Mouse (Mus musculus): ENCODE measurements around the gene Vat1l. TPM values are rescaled to one million over a fixed set of nuclear protein-coding genes. Genes with fewer than 3 reads are reported as not detected.

The Vat1l gene
- polyA plus RNA-seq, 1 experiment from 2014 or later = 2.5 TPM

- Histone ChIP-seq H3K4me3 (ENCODE audit: low read depth, low read length) (no peak overlapping the region), H3K27me3 (replicated peaks; ENCODE audit: control insufficient read depth, insufficient read depth, low read length) (no peaks in the 10 kb centered on the region), H3K4me2 (ENCODE audit: low read length) (no peak overlapping the region), H3K27ac (ENCODE audit: low read depth) (no peak overlapping the region), H3K4me1 (replicated peaks; ENCODE audit: control insufficient read depth, insufficient read depth, low read length) (no peaks in the 10 kb centered on the region), H3K36me3 (ENCODE audit: control insufficient read depth, insufficient read depth, low read length) (no peaks in the 10 kb centered on the region), H3K9me3 (ENCODE audit: control insufficient read depth, low read length) (no peaks in the 10 kb centered on the region), H3K9ac (ENCODE audit: low read length) (no peak overlapping the region)
- WGBS = 64% methylated on average over 2 of the region's 2 CpGs
- DNase-seq (ENCODE audit: low spot score) (no peak), ATAC-seq (replicated peaks; ENCODE audit: low FRiP score, low TSS enrichment, low read depth) (no peak)
Measured at GRCm38 (mm10) chr8:114262331-114262730, 56.9 kb downstream of the Vat1l start.

GRCm38 (mm10) chr8:114274558-114274957 lies 69.1 kb downstream of the Vat1l start:
- no peak for DNase-seq (ENCODE audit: low spot score)
- Histone ChIP-seq H3K9me3 (ENCODE audit: control insufficient read depth, low read length) (no peaks in the 10 kb centered on the region), H3K9ac (ENCODE audit: low read length) (no peak overlapping the region), H3K27me3 (replicated peaks; ENCODE audit: control insufficient read depth, insufficient read depth, low read length) (no peaks in the 10 kb centered on the region), H3K4me2 (ENCODE audit: low read length) (no peak overlapping the region), H3K27ac (ENCODE audit: low read depth) (no peak overlapping the region), H3K4me3 (ENCODE audit: low read depth, low read length) (no peak overlapping the region), H3K4me1 (replicated peaks; ENCODE audit: control insufficient read depth, insufficient read depth, low read length) (no peaks in the 10 kb centered on the region), H3K36me3 (ENCODE audit: control insufficient read depth, insufficient read depth, low read length) (no peaks in the 10 kb centered on the region)
- 76% methylated on average over 8 of the region's 8 CpGs for WGBS
- ATAC-seq (replicated peaks; ENCODE audit: low FRiP score, low TSS enrichment, low read depth) = no peak

GRCm38 (mm10) chr8:114281101-114281500 lies 75.7 kb downstream of the Vat1l start:
- H3K4me1 ChIP-seq (replicated peaks; ENCODE audit: control insufficient read depth, insufficient read depth, low read length) = no peaks in the 10 kb centered on the region
- WGBS = 70% methylated on average over 1 of the region's 1 CpGs
- no peaks in the 10 kb centered on the region for H3K36me3 ChIP-seq (ENCODE audit: control insufficient read depth, insufficient read depth, low read length)
- H3K9me3 ChIP-seq (ENCODE audit: control insufficient read depth, low read length) = no peaks in the 10 kb centered on the region
- H3K27me3 ChIP-seq (replicated peaks; ENCODE audit: control insufficient read depth, insufficient read depth, low read length) = no peaks in the 10 kb centered on the region
- DNase-seq (ENCODE audit: low spot score) (peak; percentile 57), ATAC-seq (replicated peaks; ENCODE audit: low FRiP score, low TSS enrichment, low read depth) (no peak)
- no peak overlapping the region for H3K27ac ChIP-seq (ENCODE audit: low read depth)
- no peak overlapping the region for H3K9ac ChIP-seq (ENCODE audit: low read length)
- H3K4me2 ChIP-seq (ENCODE audit: low read length) = no peak overlapping the region
- no peak overlapping the region for H3K4me3 ChIP-seq (ENCODE audit: low read depth, low read length)

GRCm38 (mm10) chr8:114294889-114295748 lies 89.7 kb downstream of the Vat1l start:
- Histone ChIP-seq H3K36me3 (ENCODE audit: control insufficient read depth, insufficient read depth, low read length) (no peaks in the 10 kb centered on the region), H3K9ac (ENCODE audit: low read length) (no peak overlapping the region), H3K4me2 (ENCODE audit: low read length) (peak overlapping the region; percentile 4; the same call in 1 of the 2 replicates), H3K27ac (ENCODE audit: low read depth) (peak overlapping the region; percentile 3; the same call in 1 of the 2 replicates), H3K4me1 (replicated peaks; ENCODE audit: control insufficient read depth, insufficient read depth, low read length) (no peaks in the 10 kb centered on the region), H3K9me3 (ENCODE audit: control insufficient read depth, low read length) (no peaks in the 10 kb centered on the region), H3K4me3 (ENCODE audit: low read depth, low read length) (no peak overlapping the region), H3K27me3 (replicated peaks; ENCODE audit: control insufficient read depth, insufficient read depth, low read length) (no peaks in the 10 kb centered on the region)
- ATAC-seq (replicated peaks; ENCODE audit: low FRiP score, low TSS enrichment, low read depth) = no peak
- WGBS = 54% methylated on average over 11 of the region's 11 CpGs
- DNase-seq (ENCODE audit: low spot score) = no peak

GRCm38 (mm10) chr8:114295749-114296067 lies 90.3 kb downstream of the Vat1l start:
- no peak for DNase-seq (ENCODE audit: low spot score)
- no peak for ATAC-seq (replicated peaks; ENCODE audit: low FRiP score, low TSS enrichment, low read depth)
- Histone ChIP-seq H3K4me2 (ENCODE audit: low read length) (no peak overlapping the region), H3K9me3 (ENCODE audit: control insufficient read depth, low read length) (no peaks in the 10 kb centered on the region), H3K27ac (ENCODE audit: low read depth) (peak overlapping the region; percentile 3; the same call in 1 of the 2 replicates), H3K27me3 (replicated peaks; ENCODE audit: control insufficient read depth, insufficient read depth, low read length) (no peaks in the 10 kb centered on the region), H3K4me1 (replicated peaks; ENCODE audit: control insufficient read depth, insufficient read depth, low read length) (no peaks in the 10 kb centered on the region), H3K36me3 (ENCODE audit: control insufficient read depth, insufficient read depth, low read length) (no peaks in the 10 kb centered on the region), H3K4me3 (ENCODE audit: low read depth, low read length) (no peak overlapping the region), H3K9ac (ENCODE audit: low read length) (no peak overlapping the region)
- WGBS = 74% methylated on average over 3 of the region's 3 CpGs

- Histone ChIP-seq H3K9ac (ENCODE audit: low read length) (no peak overlapping the region), H3K4me1 (replicated peaks; ENCODE audit: control insufficient read depth, insufficient read depth, low read length) (no peaks in the 10 kb centered on the region), H3K36me3 (ENCODE audit: control insufficient read depth, insufficient read depth, low read length) (no peaks in the 10 kb centered on the region), H3K27ac (ENCODE audit: low read depth) (no peak overlapping the region), H3K4me3 (ENCODE audit: low read depth, low read length) (no peak overlapping the region), H3K4me2 (ENCODE audit: low read length) (no peak overlapping the region), H3K9me3 (ENCODE audit: control insufficient read depth, low read length) (no peaks in the 10 kb centered on the region), H3K27me3 (replicated peaks; ENCODE audit: control insufficient read depth, insufficient read depth, low read length) (no peaks in the 10 kb centered on the region)
- DNase-seq (ENCODE audit: low spot score) (no peak), ATAC-seq (replicated peaks; ENCODE audit: low FRiP score, low TSS enrichment, low read depth) (no peak)
- WGBS = 62% methylated on average over 2 of the region's 2 CpGs
Measured at GRCm38 (mm10) chr8:114298253-114298652, 92.8 kb downstream of the Vat1l start.

- ATAC-seq (replicated peaks; ENCODE audit: low FRiP score, low TSS enrichment, low read depth) (no peak), DNase-seq (ENCODE audit: low spot score) (no peak)
- no peak overlapping the region for H3K4me3 ChIP-seq (ENCODE audit: low read depth, low read length)
- no peaks in the 10 kb centered on the region for H3K27me3 ChIP-seq (replicated peaks; ENCODE audit: control insufficient read depth, insufficient read depth, low read length)
- WGBS = 59% methylated on average over 7 of the region's 7 CpGs
- no peak overlapping the region for H3K4me2 ChIP-seq (ENCODE audit: low read length)
- no peak overlapping the region for H3K27ac ChIP-seq (ENCODE audit: low read depth)
- no peaks in the 10 kb centered on the region for H3K4me1 ChIP-seq (replicated peaks; ENCODE audit: control insufficient read depth, insufficient read depth, low read length)
- no peaks in the 10 kb centered on the region for H3K9me3 ChIP-seq (ENCODE audit: control insufficient read depth, low read length)
- no peaks in the 10 kb centered on the region for H3K36me3 ChIP-seq (ENCODE audit: control insufficient read depth, insufficient read depth, low read length)
- H3K9ac ChIP-seq (ENCODE audit: low read length) = no peak overlapping the region
Measured at GRCm38 (mm10) chr8:114300072-114300471, 94.7 kb downstream of the Vat1l start.

GRCm38 (mm10) chr8:114306296-114306695 lies 100.9 kb downstream of the Vat1l start:
- no peaks in the 10 kb centered on the region for H3K36me3 ChIP-seq (ENCODE audit: control insufficient read depth, insufficient read depth, low read length)
- no peak overlapping the region for H3K4me3 ChIP-seq (ENCODE audit: low read depth, low read length)
- DNase-seq (ENCODE audit: low spot score) (no peak), ATAC-seq (replicated peaks; ENCODE audit: low FRiP score, low TSS enrichment, low read depth) (no peak)
- H3K4me1 ChIP-seq (replicated peaks; ENCODE audit: control insufficient read depth, insufficient read depth, low read length) = no peaks in the 10 kb centered on the region
- no peak overlapping the region for H3K27ac ChIP-seq (ENCODE audit: low read depth)
- H3K27me3 ChIP-seq (replicated peaks; ENCODE audit: control insufficient read depth, insufficient read depth, low read length) = no peaks in the 10 kb centered on the region
- no peaks in the 10 kb centered on the region for H3K9me3 ChIP-seq (ENCODE audit: control insufficient read depth, low read length)
- H3K9ac ChIP-seq (ENCODE audit: low read length) = no peak overlapping the region
- 83% methylated on average over 5 of the region's 5 CpGs for WGBS
- no peak overlapping the region for H3K4me2 ChIP-seq (ENCODE audit: low read length)
